Mouse (Mus musculus): Measurements from ENCODE around the gene Hcls1. TPM values are rescaled to one million over a fixed set of nuclear protein-coding genes. Genes with fewer than 3 reads are reported as not detected.

Gene Hcls1
- polyA plus RNA-seq, 1 experiment from 2014 or later = 13.8 TPM

GRCm38 (mm10) chr16:36949614-36950336, 15.0 kb downstream of the Hcls1 start:
- Histone ChIP-seq H3K4me3 (ENCODE audit: low read depth, low read length) (no peak overlapping the region), H3K27ac (ENCODE audit: low read length) (no peak overlapping the region), H3K4me1 (ENCODE audit: control insufficient read depth, low read depth, low read length) (no peaks in the 10 kb centered on the region), H3K9ac (ENCODE audit: low read depth, low read length) (no peak overlapping the region), H3K9me3 (replicated peaks; ENCODE audit: control insufficient read depth, low read length) (no peaks in the 10 kb centered on the region), H3K36me3 (ENCODE audit: control insufficient read depth, insufficient read depth) (no peaks in the 10 kb centered on the region), H3K27me3 (ENCODE audit: control insufficient read depth, insufficient read depth, low read depth, low read length) (no peaks in the 10 kb centered on the region), H3K4me2 (ENCODE audit: low read depth, low read length) (no peak overlapping the region)
- ATAC-seq (ENCODE audit: low read depth) = no peak
- 57% methylated on average over 8 of the region's 8 CpGs for WGBS (ENCODE audit: insufficient replicate concordance)

- no peak overlapping the region for H3K9ac ChIP-seq (ENCODE audit: low read depth, low read length)
- 73% methylated on average over 4 of the region's 4 CpGs for WGBS (ENCODE audit: insufficient replicate concordance)
- H3K4me2 ChIP-seq (ENCODE audit: low read depth, low read length) = no peak overlapping the region
- no peak for ATAC-seq (ENCODE audit: low read depth)
- no peak overlapping the region for H3K4me3 ChIP-seq (ENCODE audit: low read depth, low read length)
- no peaks in the 10 kb centered on the region for H3K4me1 ChIP-seq (ENCODE audit: control insufficient read depth, low read depth, low read length)
- H3K27me3 ChIP-seq (ENCODE audit: control insufficient read depth, insufficient read depth, low read depth, low read length) = no peaks in the 10 kb centered on the region
- no peaks in the 10 kb centered on the region for H3K36me3 ChIP-seq (ENCODE audit: control insufficient read depth, insufficient read depth)
- no peaks in the 10 kb centered on the region for H3K9me3 ChIP-seq (replicated peaks; ENCODE audit: control insufficient read depth, low read length)
- no peak overlapping the region for H3K27ac ChIP-seq (ENCODE audit: low read length)
Measured at GRCm38 (mm10) chr16:36951029-36951428, 16.2 kb downstream of the Hcls1 start.

- H3K9ac ChIP-seq (ENCODE audit: low read depth, low read length) = no peak overlapping the region
- H3K36me3 ChIP-seq (ENCODE audit: control insufficient read depth, insufficient read depth) = no peaks in the 10 kb centered on the region
- H3K9me3 ChIP-seq (replicated peaks; ENCODE audit: control insufficient read depth, low read length) = no peaks in the 10 kb centered on the region
- no peak for ATAC-seq (ENCODE audit: low read depth)
- H3K4me3 ChIP-seq (ENCODE audit: low read depth, low read length) = no peak overlapping the region
- no peak overlapping the region for H3K4me2 ChIP-seq (ENCODE audit: low read depth, low read length)
- H3K27ac ChIP-seq (ENCODE audit: low read length) = no peak overlapping the region
- H3K27me3 ChIP-seq (ENCODE audit: control insufficient read depth, insufficient read depth, low read depth, low read length) = no peaks in the 10 kb centered on the region
- H3K4me1 ChIP-seq (ENCODE audit: control insufficient read depth, low read depth, low read length) = no peaks in the 10 kb centered on the region
- 69% methylated on average over 11 of the region's 11 CpGs for WGBS (ENCODE audit: insufficient replicate concordance)
Measured at GRCm38 (mm10) chr16:36955106-36955505, 20.3 kb downstream of the Hcls1 start.

- 58% methylated on average over 4 of the region's 4 CpGs for WGBS (ENCODE audit: insufficient replicate concordance)
- no peak overlapping the region for H3K4me2 ChIP-seq (ENCODE audit: low read depth, low read length)
- no peak for ATAC-seq (ENCODE audit: low read depth)
- H3K27ac ChIP-seq (ENCODE audit: low read length) = no peak overlapping the region
- H3K36me3 ChIP-seq (ENCODE audit: control insufficient read depth, insufficient read depth) = no peaks in the 10 kb centered on the region
- H3K27me3 ChIP-seq (ENCODE audit: control insufficient read depth, insufficient read depth, low read depth, low read length) = no peaks in the 10 kb centered on the region
- H3K4me1 ChIP-seq (ENCODE audit: control insufficient read depth, low read depth, low read length) = no peaks in the 10 kb centered on the region
- H3K4me3 ChIP-seq (ENCODE audit: low read depth, low read length) = no peak overlapping the region
- H3K9me3 ChIP-seq (replicated peaks; ENCODE audit: control insufficient read depth, low read length) = no peaks in the 10 kb centered on the region
- no peak overlapping the region for H3K9ac ChIP-seq (ENCODE audit: low read depth, low read length)
Measured at GRCm38 (mm10) chr16:36963415-36963814, 28.6 kb downstream of the Hcls1 start.

- Histone ChIP-seq H3K4me3 (ENCODE audit: low read depth, low read length) (no peak overlapping the region), H3K36me3 (ENCODE audit: control insufficient read depth, insufficient read depth) (no peaks in the 10 kb centered on the region), H3K9ac (ENCODE audit: low read depth, low read length) (no peak overlapping the region), H3K4me1 (ENCODE audit: control insufficient read depth, low read depth, low read length) (no peaks in the 10 kb centered on the region), H3K27ac (ENCODE audit: low read length) (no peak overlapping the region), H3K27me3 (ENCODE audit: control insufficient read depth, insufficient read depth, low read depth, low read length) (no peaks in the 10 kb centered on the region), H3K4me2 (ENCODE audit: low read depth, low read length) (no peak overlapping the region), H3K9me3 (replicated peaks; ENCODE audit: control insufficient read depth, low read length) (no peaks in the 10 kb centered on the region)
- ATAC-seq (ENCODE audit: low read depth) = no peak
- 76% methylated on average over 2 of the region's 2 CpGs for WGBS (ENCODE audit: insufficient replicate concordance)
Measured at GRCm38 (mm10) chr16:36979127-36979526, 44.3 kb downstream of the Hcls1 start.

- WGBS (ENCODE audit: insufficient replicate concordance) = 67% methylated on average over 1 of the region's 1 CpGs
- ATAC-seq (ENCODE audit: low read depth) = no peak
- H3K9ac ChIP-seq (ENCODE audit: low read depth, low read length) = no peak overlapping the region
Measured at GRCm38 (mm10) chr16:36983796-36984195, 49.0 kb downstream of the Hcls1 start.

GRCm38 (mm10) chr16:36985636-36986042, 50.9 kb downstream of the Hcls1 start:
- H3K36me3 ChIP-seq (ENCODE audit: control insufficient read depth, insufficient read depth) = no peaks in the 10 kb centered on the region
- H3K9me3 ChIP-seq (replicated peaks; ENCODE audit: control insufficient read depth, low read length) = no peaks in the 10 kb centered on the region
- H3K27me3 ChIP-seq (ENCODE audit: control insufficient read depth, insufficient read depth, low read depth, low read length) = no peaks in the 10 kb centered on the region
- H3K4me1 ChIP-seq (ENCODE audit: control insufficient read depth, low read depth, low read length) = no peaks in the 10 kb centered on the region
- peak overlapping the region; percentile 15; the same call in 1 of the 2 replicates for H3K4me3 ChIP-seq (ENCODE audit: low read depth, low read length)
- H3K27ac ChIP-seq (ENCODE audit: low read length) = no peak overlapping the region
- peak overlapping the region; percentile 25; the same call in 1 of the 2 replicates for H3K4me2 ChIP-seq (ENCODE audit: low read depth, low read length)
- ATAC-seq (ENCODE audit: low read depth) = peak; percentile 30; the same call in 1 of the 2 replicates
- H3K9ac ChIP-seq (ENCODE audit: low read depth, low read length) = no peak overlapping the region
- WGBS (ENCODE audit: insufficient replicate concordance) = 20% methylated on average over 5 of the region's 5 CpGs

More at GRCm38 (mm10) chr16:36983796-36984195, 49.0 kb downstream of the Hcls1 start:
- Histone ChIP-seq H3K36me3 (ENCODE audit: control insufficient read depth, insufficient read depth) (no peaks in the 10 kb centered on the region), H3K27ac (ENCODE audit: low read length) (no peak overlapping the region), H3K27me3 (ENCODE audit: control insufficient read depth, insufficient read depth, low read depth, low read length) (no peaks in the 10 kb centered on the region), H3K4me3 (ENCODE audit: low read depth, low read length) (no peak overlapping the region), H3K4me2 (ENCODE audit: low read depth, low read length) (no peak overlapping the region), H3K9me3 (replicated peaks; ENCODE audit: control insufficient read depth, low read length) (no peaks in the 10 kb centered on the region), H3K4me1 (ENCODE audit: control insufficient read depth, low read depth, low read length) (no peaks in the 10 kb centered on the region)

GRCm38 (mm10) chr16:36987399-36987798, 52.6 kb downstream of the Hcls1 start:
- Histone ChIP-seq H3K4me1 (ENCODE audit: control insufficient read depth, low read depth, low read length) (no peaks in the 10 kb centered on the region), H3K9me3 (replicated peaks; ENCODE audit: control insufficient read depth, low read length) (no peaks in the 10 kb centered on the region), H3K27ac (ENCODE audit: low read length) (no peak overlapping the region), H3K9ac (ENCODE audit: low read depth, low read length) (no peak overlapping the region), H3K27me3 (ENCODE audit: control insufficient read depth, insufficient read depth, low read depth, low read length) (no peaks in the 10 kb centered on the region), H3K4me3 (ENCODE audit: low read depth, low read length) (no peak overlapping the region), H3K36me3 (ENCODE audit: control insufficient read depth, insufficient read depth) (no peaks in the 10 kb centered on the region), H3K4me2 (ENCODE audit: low read depth, low read length) (no peak overlapping the region)
- WGBS (ENCODE audit: insufficient replicate concordance) = 66% methylated on average over 2 of the region's 2 CpGs
- ATAC-seq (ENCODE audit: low read depth) = no peak

- Histone ChIP-seq H3K27me3 (ENCODE audit: control insufficient read depth, insufficient read depth, low read depth, low read length) (no peaks in the 10 kb centered on the region), H3K4me1 (ENCODE audit: control insufficient read depth, low read depth, low read length) (no peaks in the 10 kb centered on the region), H3K36me3 (ENCODE audit: control insufficient read depth, insufficient read depth) (no peaks in the 10 kb centered on the region), H3K27ac (ENCODE audit: low read length) (no peak overlapping the region), H3K4me3 (ENCODE audit: low read depth, low read length) (no peak overlapping the region), H3K9ac (ENCODE audit: low read depth, low read length) (no peak overlapping the region), H3K4me2 (ENCODE audit: low read depth, low read length) (no peak overlapping the region), H3K9me3 (replicated peaks; ENCODE audit: control insufficient read depth, low read length) (no peaks in the 10 kb centered on the region)
- ATAC-seq (ENCODE audit: low read depth) = no peak
Measured at GRCm38 (mm10) chr16:36988066-36988465, 53.3 kb downstream of the Hcls1 start.

All from liver, embryonic 16.5 days (tissue).